Mouse (Mus musculus): Measurements from ENCODE around the gene Katnal1. TPM values are rescaled to one million over a fixed set of nuclear protein-coding genes. Genes with fewer than 3 reads are reported as not detected.
A peak's percentile ranks its signal among the peaks of the same experiment; 100 is the strongest.

Gene Katnal1
- total RNA-seq, 4 experiments from 2014 or later: 8.8 to 12.8 (median 11.6) TPM

DNA sequence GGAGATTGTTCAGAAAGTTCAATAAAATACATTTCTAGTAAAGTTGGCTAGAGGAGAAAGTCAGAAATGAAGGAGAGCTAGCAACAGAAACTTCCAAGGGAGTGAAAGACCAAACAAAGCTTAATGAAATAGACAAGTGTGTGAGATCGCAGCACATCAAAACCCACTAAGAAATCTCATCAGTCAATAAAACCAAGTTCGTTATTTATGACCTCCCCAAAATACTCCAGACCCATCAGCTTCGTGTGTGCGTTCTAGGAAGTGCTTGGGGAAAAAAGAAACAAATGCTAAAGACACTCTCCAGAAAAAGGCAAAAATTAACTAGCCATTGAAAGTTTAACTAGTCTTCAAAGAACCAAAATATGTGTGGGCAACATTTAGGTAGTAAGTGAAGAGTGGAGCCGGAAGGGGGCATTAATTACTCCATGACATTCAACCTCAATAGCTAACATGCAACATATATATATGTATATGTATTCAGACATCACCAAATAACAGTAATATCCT is 1.4 kb downstream of the Katnal1 start:
- DNase-seq (ENCODE audit: low spot score): no peak

DNA sequence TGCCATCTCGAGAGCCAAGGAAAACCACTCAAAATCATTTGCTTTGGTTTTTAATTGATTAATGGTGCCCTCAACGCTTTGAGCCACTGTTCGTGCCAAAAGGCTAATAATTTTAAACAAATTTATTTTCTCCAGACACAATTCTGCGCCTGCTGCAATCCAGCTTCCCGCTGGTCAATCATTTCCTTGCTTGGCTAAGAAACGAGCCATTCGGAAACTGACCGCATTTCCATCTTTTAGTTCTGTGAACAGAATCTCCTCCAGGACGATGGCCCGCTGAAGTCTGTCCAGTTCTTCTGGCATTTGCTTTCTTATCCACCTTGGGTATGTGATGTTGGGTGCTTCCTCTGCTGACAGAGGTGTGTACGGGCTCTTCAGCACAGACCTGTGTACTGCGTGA is 4.5 kb downstream of the Katnal1 start:
- no peak for DNase-seq (ENCODE audit: low spot score)

DNA sequence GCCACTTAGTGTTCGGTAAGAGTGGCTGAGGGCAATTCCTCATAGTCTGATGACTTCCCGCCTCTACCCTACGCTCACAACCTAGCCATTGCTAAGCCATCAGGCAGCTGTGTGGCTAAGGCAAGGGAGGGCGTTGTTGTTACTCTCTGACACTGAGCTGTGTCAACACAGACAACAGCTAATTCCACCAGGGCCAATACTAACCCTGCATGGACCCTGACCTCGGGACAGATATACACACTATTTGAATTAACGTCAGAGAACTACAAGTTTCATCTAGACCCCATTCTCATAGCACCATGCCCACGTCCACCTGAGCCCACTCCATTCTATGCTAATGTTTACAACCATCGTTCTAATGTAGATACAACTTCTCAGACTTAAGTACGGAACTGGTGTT is 5.1 kb downstream of the Katnal1 start:
- no peak for DNase-seq (ENCODE audit: low spot score)

- no peak for DNase-seq (ENCODE audit: low spot score)
These were observed 5.7 kb downstream of the Katnal1 start for GRCm38 (mm10) chr5:148923408-148923807.

- no peak for DNase-seq (ENCODE audit: low spot score)
These were observed 6.3 kb downstream of the Katnal1 start for GRCm38 (mm10) chr5:148922773-148923172.

GRCm38 (mm10) chr5:148918049-148918448 is 11.1 kb downstream of the Katnal1 start:
- DNase-seq (ENCODE audit: low spot score): no peak

GRCm38 (mm10) chr5:148916775-148917174 is 12.3 kb downstream of the Katnal1 start:
- no peak for DNase-seq (ENCODE audit: low spot score)

- DNase-seq (ENCODE audit: low spot score): no peak
These were observed 16.9 kb downstream of the Katnal1 start for GRCm38 (mm10) chr5:148912262-148912661.

- DNase-seq (ENCODE audit: low spot score): no peak
These were observed 19.1 kb downstream of the Katnal1 start for GRCm38 (mm10) chr5:148910066-148910465.

GRCm38 (mm10) chr5:148909402-148909801 is 19.7 kb downstream of the Katnal1 start:
- peak; percentile 34 for DNase-seq (ENCODE audit: low spot score)

- DNase-seq (ENCODE audit: low spot score): no peak
These were observed 20.1 kb downstream of the Katnal1 start for GRCm38 (mm10) chr5:148909057-148909395.

- DNase-seq (ENCODE audit: low spot score): no peak
These were observed 20.7 kb downstream of the Katnal1 start for GRCm38 (mm10) chr5:148908191-148909056.

DNA sequence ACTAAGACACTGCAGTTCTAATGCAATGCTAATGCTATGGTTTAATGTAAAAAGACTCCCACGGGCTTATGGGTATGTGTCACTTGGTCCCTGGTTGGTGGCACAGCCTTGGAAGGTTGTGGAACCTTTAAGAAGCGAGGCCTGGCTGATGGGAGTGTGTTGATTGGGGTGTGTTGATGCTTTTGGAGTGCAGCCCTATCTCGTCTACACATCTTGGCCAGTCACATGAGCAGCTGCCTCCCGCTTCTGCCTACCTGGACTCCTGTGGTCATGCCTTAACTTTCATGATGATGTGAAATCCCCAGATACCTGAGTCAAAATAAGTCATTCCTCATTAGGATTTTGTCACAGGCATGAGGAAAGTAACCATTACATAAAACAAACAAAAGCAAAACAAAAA is 22.8 kb downstream of the Katnal1 start:
- DNase-seq (ENCODE audit: low spot score): no peak

DNA sequence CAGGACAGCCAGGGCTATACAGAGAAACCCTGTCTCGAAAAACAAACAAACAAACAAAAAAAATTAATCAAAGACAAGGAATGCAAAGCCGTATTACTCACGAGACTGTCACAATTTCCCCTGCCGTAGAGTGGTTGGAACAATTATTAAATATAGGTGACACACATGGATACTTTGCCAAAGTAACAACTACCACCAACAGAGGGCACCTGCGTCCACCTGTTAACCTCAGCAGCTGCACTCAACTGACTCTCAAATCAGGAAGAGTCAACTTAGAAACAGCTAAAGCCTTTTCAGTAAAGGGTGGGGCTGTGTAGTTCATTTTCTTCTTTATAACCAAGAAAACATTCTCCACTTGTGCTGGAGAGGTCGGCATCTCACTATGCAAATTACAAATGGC is 24.3 kb downstream of the Katnal1 start:
- no peak for DNase-seq (ENCODE audit: low spot score)

DNA sequence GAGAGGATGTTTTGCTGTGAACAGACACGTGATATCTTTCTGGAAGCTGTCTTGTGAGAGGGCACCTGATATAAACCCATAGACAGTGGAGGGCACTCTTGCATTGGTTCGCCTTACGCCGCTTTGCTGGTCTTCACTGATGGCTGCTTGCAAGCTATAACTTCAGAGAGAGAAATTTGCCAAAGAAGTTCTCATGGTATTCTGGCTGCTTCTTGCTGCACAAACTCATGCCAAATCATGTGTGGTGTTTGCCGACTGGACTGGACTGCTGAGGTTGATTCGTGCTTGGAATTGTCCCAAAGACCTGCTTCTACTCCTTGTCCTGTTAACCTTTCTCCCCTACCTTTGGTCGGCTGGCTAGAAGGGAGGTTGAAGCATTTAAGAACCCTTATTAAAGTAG is 29.8 kb downstream of the Katnal1 start:
- no peak for DNase-seq (ENCODE audit: low spot score)

GRCm38 (mm10) chr5:148897941-148898417 is 31.1 kb downstream of the Katnal1 start:
- DNase-seq (ENCODE audit: low spot score): no peak

- peak; percentile 33 for DNase-seq (ENCODE audit: low spot score)
These were observed 31.9 kb downstream of the Katnal1 start for GRCm38 (mm10) chr5:148897069-148897702.

DNA sequence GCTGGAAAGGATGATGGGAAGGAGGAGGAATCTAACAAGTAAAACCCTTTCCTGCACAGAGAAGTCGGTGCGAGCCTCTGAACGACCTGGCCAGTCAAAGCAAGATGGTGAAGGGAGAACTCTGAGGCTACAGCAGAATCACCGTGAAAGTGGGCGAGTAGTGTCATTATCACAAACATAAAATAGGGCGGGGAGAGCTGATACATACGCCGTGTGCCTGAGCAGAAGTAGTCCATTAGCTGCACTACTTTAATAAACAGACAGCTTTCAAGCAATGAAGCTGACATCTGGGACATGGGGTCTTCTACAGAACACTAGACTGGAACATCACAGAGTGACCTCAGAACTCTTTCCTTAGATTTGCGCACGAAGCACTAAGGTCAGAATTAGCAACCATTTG is 32.6 kb downstream of the Katnal1 start:
- no peak for DNase-seq (ENCODE audit: low spot score)

GRCm38 (mm10) chr5:148895833-148896232 is 33.3 kb downstream of the Katnal1 start:
- no peak for DNase-seq (ENCODE audit: low spot score)

DNA sequence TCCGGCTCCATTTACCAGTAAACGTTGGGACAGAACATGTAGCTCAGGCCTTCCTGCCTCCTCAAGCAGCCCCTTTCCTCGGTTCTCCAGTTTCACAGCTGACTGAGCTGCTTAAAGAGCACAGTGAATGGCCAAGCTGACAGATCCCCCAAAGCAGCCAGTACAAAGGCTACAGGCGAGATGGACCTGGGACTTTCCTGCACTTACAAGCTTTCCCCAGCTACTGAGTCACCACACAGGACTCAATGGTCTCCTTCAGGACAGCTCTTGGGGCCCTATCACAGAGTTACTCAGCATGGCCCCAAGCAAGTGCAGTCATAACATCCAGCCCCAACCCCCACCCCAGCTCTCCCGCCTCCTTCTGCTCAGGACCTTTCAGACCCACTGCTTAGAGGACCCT is 34.1 kb downstream of the Katnal1 start:
- no peak for DNase-seq (ENCODE audit: low spot score)

- no peak for DNase-seq (ENCODE audit: low spot score)
These were observed 38.9 kb downstream of the Katnal1 start for GRCm38 (mm10) chr5:148890237-148890636.

GRCm38 (mm10) chr5:148888032-148888431 is 41.1 kb downstream of the Katnal1 start:
- no peak for DNase-seq (ENCODE audit: low spot score)
